Mouse (Mus musculus): ENCODE results near the gene Gm20388. TPM values are rescaled to one million over a fixed set of nuclear protein-coding genes. Genes with fewer than 3 reads are reported as not detected.

The Gm20388 gene
- polyA plus RNA-seq, 1 experiment = 10.6 TPM

GRCm38 (mm10) chr8:124052568-124052967, 4141.9 kb downstream of the Gm20388 start:
- no peaks in the 10 kb centered on the region for H3K4me1 ChIP-seq (ENCODE audit: control insufficient read depth, insufficient read depth, low read length)
- TF ChIP-seq POLR2A (IDR thresholded peaks at IDR 0.05; ENCODE audit: borderline replicate concordance, control insufficient read depth, low read depth, low read length) (no peak), CTCF (IDR thresholded peaks at IDR 0.05; ENCODE audit: control insufficient read depth, insufficient read depth, low read length) (no peak)
- no peak overlapping the region for H3K27ac ChIP-seq (ENCODE audit: control insufficient read depth, insufficient read depth, low read depth, low read length, poor library complexity)
- WGBS = 67% methylated on average over 4 of the region's 4 CpGs
- no peak overlapping the region for H3K4me3 ChIP-seq (replicated peaks; ENCODE audit: control insufficient read depth, low read depth, low read length)

GRCm38 (mm10) chr8:124056832-124057655, 4146.4 kb downstream of the Gm20388 start:
- TF ChIP-seq CTCF (IDR thresholded peaks at IDR 0.05; ENCODE audit: control insufficient read depth, insufficient read depth, low read length) (no peak), POLR2A (IDR thresholded peaks at IDR 0.05; ENCODE audit: borderline replicate concordance, control insufficient read depth, low read depth, low read length) (no peak)
- 53% methylated on average over 11 of the region's 11 CpGs for WGBS

GRCm38 (mm10) chr8:124066325-124067058, 4155.9 kb downstream of the Gm20388 start:
- 3% methylated on average over 4 of the region's 4 CpGs for WGBS
- no peak for TF ChIP-seq POLR2A (IDR thresholded peaks at IDR 0.05; ENCODE audit: borderline replicate concordance, control insufficient read depth, low read depth, low read length)
- TF ChIP-seq CTCF (IDR thresholded peaks at IDR 0.05; ENCODE audit: control insufficient read depth, insufficient read depth, low read length) = no peak
- Histone ChIP-seq H3K4me1 (ENCODE audit: control insufficient read depth, insufficient read depth, low read length) (no peaks in the 10 kb centered on the region; the same call in 1 of the 2 replicates), H3K27ac (ENCODE audit: control insufficient read depth, insufficient read depth, low read depth, low read length, poor library complexity) (no peak overlapping the region), H3K4me3 (replicated peaks; ENCODE audit: control insufficient read depth, low read depth, low read length) (no peak overlapping the region)

More at GRCm38 (mm10) chr8:124056832-124057655, 4146.4 kb downstream of the Gm20388 start:
- Histone ChIP-seq H3K4me3 (replicated peaks; ENCODE audit: control insufficient read depth, low read depth, low read length) (no peak overlapping the region), H3K27ac (ENCODE audit: control insufficient read depth, insufficient read depth, low read depth, low read length, poor library complexity) (no peak overlapping the region), H3K4me1 (ENCODE audit: control insufficient read depth, insufficient read depth, low read length) (no peaks in the 10 kb centered on the region)

GRCm38 (mm10) chr8:124067059-124067750, 4156.6 kb downstream of the Gm20388 start:
- Histone ChIP-seq H3K27ac (ENCODE audit: control insufficient read depth, insufficient read depth, low read depth, low read length, poor library complexity) (no peak overlapping the region), H3K4me1 (ENCODE audit: control insufficient read depth, insufficient read depth, low read length) (no peaks in the 10 kb centered on the region; the same call in 1 of the 2 replicates), H3K4me3 (replicated peaks; ENCODE audit: control insufficient read depth, low read depth, low read length) (no peak overlapping the region)
- WGBS = 46% methylated on average over 4 of the region's 4 CpGs
- TF ChIP-seq POLR2A (IDR thresholded peaks at IDR 0.05; ENCODE audit: borderline replicate concordance, control insufficient read depth, low read depth, low read length) (no peak), CTCF (IDR thresholded peaks at IDR 0.05; ENCODE audit: control insufficient read depth, insufficient read depth, low read length) (no peak)

- no peak overlapping the region for H3K4me3 ChIP-seq (replicated peaks; ENCODE audit: control insufficient read depth, low read depth, low read length)
- 5% methylated on average over 18 of the region's 18 CpGs for WGBS
- H3K27ac ChIP-seq (ENCODE audit: control insufficient read depth, insufficient read depth, low read depth, low read length, poor library complexity) = no peak overlapping the region
- no peaks in the 10 kb centered on the region; the same call in 1 of the 2 replicates for H3K4me1 ChIP-seq (ENCODE audit: control insufficient read depth, insufficient read depth, low read length)
- TF ChIP-seq POLR2A (IDR thresholded peaks at IDR 0.05; ENCODE audit: borderline replicate concordance, control insufficient read depth, low read depth, low read length) = no peak
- no peak for TF ChIP-seq CTCF (IDR thresholded peaks at IDR 0.05; ENCODE audit: control insufficient read depth, insufficient read depth, low read length)
Observed at GRCm38 (mm10) chr8:124070363-124071324, 4160.0 kb downstream of the Gm20388 start.

- TF ChIP-seq POLR2A (IDR thresholded peaks at IDR 0.05; ENCODE audit: borderline replicate concordance, control insufficient read depth, low read depth, low read length) (no peak), CTCF (IDR thresholded peaks at IDR 0.05; ENCODE audit: control insufficient read depth, insufficient read depth, low read length) (no peak)
- WGBS = 68% methylated on average over 8 of the region's 8 CpGs
Observed at GRCm38 (mm10) chr8:124075977-124076376, 4165.3 kb downstream of the Gm20388 start.

GRCm38 (mm10) chr8:124076416-124076815, 4165.8 kb downstream of the Gm20388 start:
- Histone ChIP-seq H3K4me1 (ENCODE audit: control insufficient read depth, insufficient read depth, low read length) (no peaks in the 10 kb centered on the region), H3K27ac (ENCODE audit: control insufficient read depth, insufficient read depth, low read depth, low read length, poor library complexity) (no peak overlapping the region), H3K4me3 (replicated peaks; ENCODE audit: control insufficient read depth, low read depth, low read length) (no peak overlapping the region)
- no peak for TF ChIP-seq POLR2A (IDR thresholded peaks at IDR 0.05; ENCODE audit: borderline replicate concordance, control insufficient read depth, low read depth, low read length)
- WGBS = 61% methylated on average over 3 of the region's 3 CpGs

More at GRCm38 (mm10) chr8:124075977-124076376, 4165.3 kb downstream of the Gm20388 start:
- H3K4me3 ChIP-seq (replicated peaks; ENCODE audit: control insufficient read depth, low read depth, low read length) = no peak overlapping the region
- no peak overlapping the region for H3K27ac ChIP-seq (ENCODE audit: control insufficient read depth, insufficient read depth, low read depth, low read length, poor library complexity)
- H3K4me1 ChIP-seq (ENCODE audit: control insufficient read depth, insufficient read depth, low read length) = no peaks in the 10 kb centered on the region; the same call in 1 of the 2 replicates

Measured in bone marrow, adult 2 months (tissue).